Mouse (Mus musculus) limb, embryonic 14.5 days (tissue): Measurements from ENCODE around the gene Fyn. TPM values are rescaled to one million over a fixed set of nuclear protein-coding genes. Genes with fewer than 3 reads are reported as not detected.
A peak's percentile ranks its signal among the peaks of the same experiment; 100 is the strongest.

Source experiments
- ATAC-seq: fragments of 200-750 bp; cut with Nextera tagmentation; 2 replicates; pipeline ENCODE4 v1.8.0; 2017; ENCODE audit warnings: low read depth, moderate number of reproducible peaks, moderate TSS enrichment; ENCODE audit not compliant: low FRiP score
- DNase-seq: peaks from one replicate; pipeline ENCODE4 v3.0.0-alpha.2; 2015; ENCODE audit warnings: low spot score
- H3K27ac ChIP-seq: fragments of 300-500 bp; sonication (generic); replicated peaks from 2 replicates; pipeline ENCODE4 v1.5.1; 2014; ENCODE audit warnings: low read depth, mild to moderate bottlenecking, low read length, moderate library complexity, mixed read lengths
- H3K27me3 ChIP-seq: fragments of 300-500 bp; sonication (generic); 2 replicates; pipeline ENCODE4 v1.6.1; 2014; ENCODE audit warnings: low read length, mixed read lengths; ENCODE audit not compliant: control insufficient read depth, insufficient read depth
- H3K36me3 ChIP-seq: fragments of 300-500 bp; sonication (generic); 2 replicates; pipeline ENCODE4 v1.6.1; 2014; ENCODE audit warnings: mild to moderate bottlenecking, low read length, moderate library complexity, mixed read lengths; ENCODE audit not compliant: control insufficient read depth, insufficient read depth
- H3K4me1 ChIP-seq: fragments of 300-500 bp; sonication (generic); 2 replicates; pipeline ENCODE4 v1.6.1; 2014; ENCODE audit warnings: antibody characterized with exemption, low read length, mixed read lengths; ENCODE audit not compliant: control insufficient read depth, insufficient read depth
- H3K4me2 ChIP-seq: fragments of 300-500 bp; sonication (generic); replicated peaks from 2 replicates; pipeline ENCODE4 v1.6.1; 2014; ENCODE audit warnings: low read depth, mild to moderate bottlenecking, low read length, moderate library complexity; ENCODE audit not compliant: severe bottlenecking
- H3K4me3 ChIP-seq: fragments of 300-500 bp; sonication (generic); replicated peaks from 2 replicates; pipeline ENCODE4 v1.5.1; 2014; ENCODE audit warnings: low read length
- H3K9ac ChIP-seq: fragments of 300-500 bp; sonication (generic); 2 replicates; pipeline ENCODE4 v1.6.1; 2014; ENCODE audit warnings: mild to moderate bottlenecking, low read depth, low read length, moderate library complexity; ENCODE audit not compliant: severe bottlenecking
- H3K9me3 ChIP-seq: fragments of 300-500 bp; sonication (generic); 2 replicates; pipeline ENCODE4 v1.6.1; 2016; ENCODE audit warnings: low read length; ENCODE audit not compliant: control insufficient read depth
- POLR2A ChIP-seq: fragments of 200-500 bp; IDR thresholded peaks from 2 replicates; pipeline ENCODE4 v1.8.0; 2012; ENCODE audit warnings: inconsistent platforms, mild to moderate bottlenecking, moderate library complexity, borderline replicate concordance; ENCODE audit not compliant: insufficient read depth, insufficient read length; ENCODE audit errors: extremely low read depth
- WGBS: fragments of 180-500 bp; shearing (Covaris S2); extraction: QIAGEN DNeasy Blood & Tissue Kit; methylation state at CpG from one replicate; pipeline ENCODE4 v1.1.7; 2014; 5-methylcytosine and 5-hydroxymethylcytosine counted together
- polyA plus RNA-seq, 2 experiments: library from polyadenylated mRNA; depleted of rRNA in 1 of 2; stranded (reverse) in 1 of 2; unstranded in 1 of 2; fragments of >200 nt; fragmentation: Nextera tagmentation in 1 of 2; extraction: Ambion mirVana in 1 of 2; gene quantifications; 2 replicates each; pipeline versions ENCODE4 v1.2.1 to v1.2.3; 2012 to 2014

Fyn gene
- polyA plus RNA-seq, 2 experiments: 51.5 to 58.4 TPM

DNA sequence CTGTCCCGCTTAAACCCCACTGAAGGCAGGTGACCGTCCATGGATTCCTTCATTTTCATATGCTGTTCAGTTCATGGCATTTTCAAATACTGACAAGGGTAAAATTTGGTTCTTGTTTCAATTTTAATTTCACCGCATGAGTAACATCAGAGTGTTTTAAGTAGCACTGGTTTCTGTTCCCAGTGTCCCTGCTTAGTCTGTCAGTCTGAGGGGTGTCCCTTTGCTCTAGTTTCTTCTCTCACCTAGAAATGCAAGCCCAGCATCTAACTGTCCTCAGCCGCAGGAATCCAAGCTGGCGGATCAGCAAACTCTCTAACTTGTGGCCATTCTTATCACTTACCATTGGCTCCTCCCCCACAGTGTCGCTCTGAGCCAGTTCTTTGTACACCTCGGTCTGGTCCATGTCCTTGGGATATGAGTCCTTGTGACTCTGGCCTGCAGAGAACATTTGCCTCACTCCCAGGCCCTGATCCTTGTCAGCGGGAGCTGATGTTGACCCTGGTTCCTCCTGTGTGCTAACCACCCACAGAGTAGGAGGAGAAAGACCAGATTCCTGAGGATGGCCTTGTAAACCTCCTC, 9.5 kb downstream of the Fyn start:
- DNase-seq: no peak
- no peak for ATAC-seq

DNA sequence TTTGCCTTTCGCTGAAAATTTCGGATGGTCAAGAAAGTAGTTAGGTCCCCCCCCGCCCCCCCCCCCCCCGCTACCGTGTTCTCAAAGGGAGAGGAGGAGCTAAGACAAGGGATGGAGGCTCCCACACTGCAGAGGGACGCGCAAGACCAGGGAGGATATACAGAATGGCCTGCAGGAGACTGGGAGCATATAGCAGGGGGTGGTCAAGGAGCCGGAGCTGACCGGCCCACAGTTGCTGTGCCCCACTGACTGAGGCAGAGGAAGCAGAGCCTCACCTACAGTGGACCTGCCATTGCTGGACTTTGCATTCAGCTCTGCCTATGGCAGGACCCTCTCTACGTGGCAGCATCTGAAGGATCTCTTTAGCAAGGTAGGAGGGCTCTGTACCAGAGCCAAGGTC, 10.6 kb downstream of the Fyn start:
- ATAC-seq: no peak
- no peak for TF ChIP-seq POLR2A
- no peak overlapping the region for H3K9ac ChIP-seq
- no peaks in the 10 kb centered on the region for H3K27me3 ChIP-seq
- no peak for DNase-seq
- peaks cover 5% of the 10 kb centered on the region; the same call in 1 of the 2 replicates for H3K4me1 ChIP-seq
- no peaks in the 10 kb centered on the region for H3K36me3 ChIP-seq
- no peak overlapping the region for H3K4me3 ChIP-seq
- H3K27ac ChIP-seq: no peak overlapping the region
- no peaks in the 10 kb centered on the region for H3K9me3 ChIP-seq
- no peak overlapping the region for H3K4me2 ChIP-seq
- 67% methylated on average over 10 of the region's 10 CpGs for WGBS

More for the DNA sequence above, 9.5 kb downstream of the Fyn start:
- TF ChIP-seq POLR2A: no peak
- no peaks in the 10 kb centered on the region for H3K9me3 ChIP-seq
- H3K27me3 ChIP-seq: no peaks in the 10 kb centered on the region
- H3K9ac ChIP-seq: no peak overlapping the region
- 85% methylated on average over 8 of the region's 8 CpGs for WGBS
- H3K4me1 ChIP-seq: peaks cover 5% of the 10 kb centered on the region; the same call in 1 of the 2 replicates
- no peak overlapping the region for H3K27ac ChIP-seq
- H3K36me3 ChIP-seq: no peaks in the 10 kb centered on the region
- no peak overlapping the region for H3K4me3 ChIP-seq
- H3K4me2 ChIP-seq: no peak overlapping the region

DNA sequence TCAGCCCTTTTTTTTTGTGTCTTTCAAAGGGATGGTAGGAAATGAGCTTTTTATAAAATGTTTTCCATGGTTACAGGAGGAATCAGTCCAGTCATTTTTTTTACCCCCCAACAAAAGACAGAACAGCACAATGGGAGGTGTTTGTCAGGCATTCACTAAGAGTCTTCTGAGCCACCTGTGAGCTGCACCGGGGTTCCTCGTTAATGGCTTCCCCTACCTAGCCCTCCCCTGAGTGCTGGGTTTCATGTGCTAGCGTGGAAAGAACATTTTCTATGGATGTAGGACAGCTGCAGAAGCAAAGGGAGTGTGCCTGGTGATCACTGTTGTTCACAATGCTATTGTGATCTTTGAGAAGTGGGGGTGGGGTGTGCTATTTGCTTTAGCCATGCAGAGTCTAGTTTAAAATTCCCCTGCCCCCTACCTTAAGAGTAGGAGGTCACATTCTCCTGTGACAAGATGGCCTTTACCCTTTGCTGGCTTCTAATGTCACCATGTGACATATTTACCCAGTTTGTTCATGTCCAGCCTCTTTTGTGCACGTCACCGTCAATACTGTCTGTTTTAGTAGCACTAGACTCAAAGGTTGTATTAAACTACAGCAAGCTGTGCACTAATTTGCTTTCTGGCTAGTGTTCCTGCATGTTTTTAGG, 11.2 kb downstream of the Fyn start:
- ATAC-seq: peak; percentile 57; the same call in 1 of the 2 replicates
- H3K4me1 ChIP-seq: peaks cover 5% of the 10 kb centered on the region; the same call in 1 of the 2 replicates
- no peak for DNase-seq
- no peak for TF ChIP-seq POLR2A
- H3K9ac ChIP-seq: no peak overlapping the region
- H3K27me3 ChIP-seq: no peaks in the 10 kb centered on the region
- no peaks in the 10 kb centered on the region for H3K36me3 ChIP-seq
- H3K4me2 ChIP-seq: no peak overlapping the region
- no peak overlapping the region for H3K4me3 ChIP-seq
- WGBS: 60% methylated on average over 5 of the region's 5 CpGs
- H3K27ac ChIP-seq: no peak overlapping the region
- no peaks in the 10 kb centered on the region for H3K9me3 ChIP-seq

DNA sequence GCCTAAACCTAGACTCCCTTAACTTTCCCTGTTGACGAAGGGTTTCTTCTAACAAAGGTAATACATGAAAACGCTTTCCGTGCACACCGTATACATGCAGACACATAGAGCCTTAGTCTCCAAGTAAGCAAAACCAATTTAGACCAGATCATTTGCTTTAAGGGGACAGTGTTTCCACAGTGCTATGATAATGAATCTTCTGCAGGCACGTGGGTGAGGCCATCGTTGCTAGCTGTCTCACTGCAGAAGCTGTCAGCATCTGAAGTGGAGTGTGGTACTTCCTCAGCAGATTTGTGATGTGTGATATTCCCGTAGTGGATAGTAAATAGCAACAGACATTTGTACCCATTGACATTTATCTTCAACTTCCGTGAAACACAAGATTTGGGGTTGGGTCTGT, 16.6 kb downstream of the Fyn start:
- no peak overlapping the region for H3K9ac ChIP-seq
- no peak for DNase-seq
- WGBS: 73% methylated on average over 8 of the region's 8 CpGs

DNA sequence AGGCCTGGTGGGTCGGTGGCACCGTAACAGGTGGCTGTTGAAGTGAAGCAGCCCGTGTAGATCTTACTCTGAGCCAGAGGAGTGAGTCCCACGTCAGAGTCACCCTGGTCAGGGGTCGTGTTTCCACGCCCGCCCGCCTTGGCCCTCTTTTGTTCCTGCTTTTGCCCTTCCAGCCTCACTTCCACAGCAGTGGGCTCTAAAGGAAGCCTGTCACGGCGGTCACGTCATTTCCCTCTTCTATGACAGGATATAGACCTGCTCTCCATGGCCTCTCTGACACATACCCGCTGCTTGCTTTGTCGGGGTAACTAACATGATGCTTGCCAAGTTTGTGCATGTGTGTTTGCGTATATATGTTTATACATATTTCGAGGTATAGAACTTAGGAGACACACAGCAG, 17.5 kb downstream of the Fyn start:
- H3K9ac ChIP-seq: no peak overlapping the region
- peaks cover under 1% of the 10 kb centered on the region; the same call in 1 of the 2 replicates for H3K36me3 ChIP-seq
- WGBS: 64% methylated on average over 15 of the region's 15 CpGs
- no peaks in the 10 kb centered on the region for H3K27me3 ChIP-seq
- H3K9me3 ChIP-seq: 0 out of 2 replicates have a peak, but pooled peaks cover 3% of the 10 kb centered on the region
- H3K4me1 ChIP-seq: 0 out of 2 replicates have a peak, but pooled peaks cover 3% of the 10 kb centered on the region
- ATAC-seq (0 out of 2 replicates have a peak, but pooled peaks have one; percentile 23), DNase-seq (no peak)
- H3K4me2 ChIP-seq: no peak overlapping the region
- no peak for TF ChIP-seq POLR2A
- no peak overlapping the region for H3K27ac ChIP-seq
- H3K4me3 ChIP-seq: no peak overlapping the region

More for the DNA sequence above, 16.6 kb downstream of the Fyn start:
- H3K27me3 ChIP-seq: no peaks in the 10 kb centered on the region
- ATAC-seq: no peak
- no peak overlapping the region for H3K4me3 ChIP-seq
- H3K9me3 ChIP-seq: no peaks in the 10 kb centered on the region
- H3K4me1 ChIP-seq: 0 out of 2 replicates have a peak, but pooled peaks cover 3% of the 10 kb centered on the region
- H3K36me3 ChIP-seq: no peaks in the 10 kb centered on the region
- no peak overlapping the region for H3K27ac ChIP-seq
- H3K4me2 ChIP-seq: no peak overlapping the region
- no peak for TF ChIP-seq POLR2A
